Mouse (Mus musculus) liver, embryonic 12.5 days (tissue): ENCODE measurements around the gene G0s2. TPM values are rescaled to one million over a fixed set of nuclear protein-coding genes. Genes with fewer than 3 reads are reported as not detected.

Experiments used
- ATAC-seq: fragments of 200-750 bp; cut with Nextera tagmentation; 2 replicates; pipeline ENCODE4 v1.8.0; 2017; ENCODE audit warnings: moderate number of reproducible peaks, mild to moderate bottlenecking, moderate library complexity
- H3K27ac ChIP-seq: fragments of 300-500 bp; sonication (generic); 2 replicates; pipeline ENCODE4 v1.5.1; 2016; ENCODE audit warnings: mild to moderate bottlenecking
- H3K27me3 ChIP-seq: fragments of 300-500 bp; sonication (generic); replicated peaks from 2 replicates; pipeline ENCODE4 v1.6.1; 2016; ENCODE audit warnings: mild to moderate bottlenecking, moderate library complexity
- H3K36me3 ChIP-seq: fragments of 300-500 bp; sonication (generic); 2 replicates; pipeline ENCODE4 v1.6.1; 2016; ENCODE audit warnings: mild to moderate bottlenecking, moderate library complexity
- H3K4me1 ChIP-seq: fragments of 300-500 bp; sonication (generic); 2 replicates; pipeline ENCODE4 v1.6.1; 2016
- H3K4me2 ChIP-seq: fragments of 300-500 bp; sonication (generic); 2 replicates; pipeline ENCODE4 v1.6.1; 2016; ENCODE audit warnings: mild to moderate bottlenecking, moderate library complexity
- H3K4me3 ChIP-seq: fragments of 300-500 bp; sonication (generic); 2 replicates; pipeline ENCODE4 v1.5.1; 2016; ENCODE audit warnings: mild to moderate bottlenecking, moderate library complexity
- H3K9ac ChIP-seq: fragments of 300-500 bp; sonication (generic); 2 replicates; pipeline ENCODE4 v1.6.1; 2016; ENCODE audit warnings: mild to moderate bottlenecking, moderate library complexity
- H3K9me3 ChIP-seq: fragments of 300-500 bp; sonication (generic); replicated peaks from 2 replicates; pipeline ENCODE4 v1.6.1; 2016; ENCODE audit warnings: mild to moderate bottlenecking, moderate library complexity
- WGBS: fragments of 180-500 bp; shearing (Covaris S2); methylation state at CpG from one replicate; pipeline ENCODE4 v1.1.7; 2016; ENCODE audit not compliant: insufficient replicate concordance; 5-methylcytosine and 5-hydroxymethylcytosine counted together
- polyA plus RNA-seq: library from polyadenylated mRNA; unstranded; fragments of >200 nt; fragmentation: Nextera tagmentation; extraction: Ambion mirVana; gene quantifications from 2 replicates; pipeline ENCODE4 v1.2.1, GENCODE M21; 2016

The G0s2 gene
- polyA plus RNA-seq, 1 experiment from 2014 or later, result 27.0 TPM

- 75% methylated on average over 4 of the region's 4 CpGs for WGBS
- Histone ChIP-seq H3K27ac (no peak overlapping the region), H3K4me1 (no peaks in the 10 kb centered on the region; the same call in 1 of the 2 replicates), H3K27me3 (no peaks in the 10 kb centered on the region), H3K4me2 (no peak overlapping the region), H3K4me3 (no peak overlapping the region), H3K36me3 (no peaks in the 10 kb centered on the region), H3K9ac (no peak overlapping the region), H3K9me3 (no peaks in the 10 kb centered on the region)
- ATAC-seq, result no peak
Measured at GRCm38 (mm10) chr1:193226114-193226513, 46.9 kb downstream of the G0s2 start.

GRCm38 (mm10) chr1:193225531-193225930 lies 47.5 kb downstream of the G0s2 start:
- Histone ChIP-seq H3K9ac (no peak overlapping the region), H3K27ac (no peak overlapping the region), H3K4me1 (no peaks in the 10 kb centered on the region; the same call in 1 of the 2 replicates), H3K9me3 (no peaks in the 10 kb centered on the region), H3K27me3 (no peaks in the 10 kb centered on the region), H3K36me3 (no peaks in the 10 kb centered on the region), H3K4me3 (no peak overlapping the region), H3K4me2 (no peak overlapping the region)
- no peak for ATAC-seq
- WGBS, result 59% methylated on average over 3 of the region's 3 CpGs

Other genes starting within 250 kb of the G0s2 start
- 5.5 and 6.0 TPM in 2 replicates for gene Syt14, start 237.4 kb downstream of the G0s2 start, polyA plus RNA-seq
- gene Diexf, start 142.9 kb downstream of the G0s2 start, polyA plus RNA-seq, result 4.4 and 5.4 TPM in 2 replicates
- gene Irf6, start 120.1 kb downstream of the G0s2 start, polyA plus RNA-seq, result 2.6 and 2.8 TPM in 2 replicates
- gene A130010J15Rik, start 105.2 kb downstream of the G0s2 start, polyA plus RNA-seq, result 6.9 and 7.7 TPM in 2 replicates
- gene Traf3ip3, start 71.5 kb downstream of the G0s2 start, polyA plus RNA-seq, result 7.0 and 8.6 TPM in 2 replicates
- gene Lamb3, start 65.5 kb downstream of the G0s2 start, polyA plus RNA-seq, result 0.04 and 0.25 TPM in 2 replicates
- gene Hsd11b1, start 9.1 kb downstream of the G0s2 start, polyA plus RNA-seq, result 0.89 and 1.2 TPM in 2 replicates
- 0.86 and 0.92 TPM in 2 replicates for gene Camk1g, start 97.1 kb upstream of the G0s2 start, polyA plus RNA-seq